Mouse (Mus musculus) myocyte (in vitro differentiated cells): ENCODE results near the gene Castor2.

ENCODE experiments used
- CEBPB ChIP-seq: IDR thresholded peaks from 2 replicates; pipeline ENCODE4 v1.6.1; 2011; ENCODE audit warnings: mild to moderate bottlenecking, moderate library complexity; ENCODE audit not compliant: poor library complexity, insufficient read depth, severe bottlenecking
- E2F4 ChIP-seq: IDR thresholded peaks from one replicate; pipeline ENCODE4 v1.6.1; 2011; ENCODE audit warnings: mild to moderate bottlenecking, control low read depth, moderate library complexity; ENCODE audit not compliant: insufficient read depth
- MAX ChIP-seq: IDR thresholded peaks from one replicate; pipeline ENCODE4 v1.6.1; 2011; ENCODE audit warnings: low read depth, mild to moderate bottlenecking, control low read depth
- MYOG ChIP-seq, 3 experiments: IDR thresholded peaks; one replicate each; pipeline ENCODE4 v1.6.1; 2011; ENCODE audit warnings: control low read depth in 2 of 3, low read depth in 2 of 3, mild to moderate bottlenecking in 2 of 3; ENCODE audit not compliant: insufficient read length in 2 of 3, control insufficient read depth in 1 of 3, insufficient read depth in 1 of 3
- POLR2A ChIP-seq: IDR thresholded peaks from one replicate; pipeline ENCODE4 v1.6.1; 2011; ENCODE audit warnings: low read depth, mild to moderate bottlenecking, control low read depth, moderate library complexity; ENCODE audit not compliant: insufficient read length
- POLR2AphosphoS2 ChIP-seq: IDR thresholded peaks from one replicate; pipeline ENCODE4 v1.6.1; 2011; ENCODE audit warnings: low read depth, control low read depth; ENCODE audit not compliant: insufficient read length
- TCF12 ChIP-seq: IDR thresholded peaks from one replicate; pipeline ENCODE4 v1.6.1; 2011; ENCODE audit warnings: mild to moderate bottlenecking, control low read depth; ENCODE audit not compliant: poor library complexity, insufficient read depth, severe bottlenecking
- TCF3 ChIP-seq: IDR thresholded peaks from one replicate; pipeline ENCODE4 v1.6.1; 2011; ENCODE audit warnings: low read depth, control low read depth; ENCODE audit not compliant: insufficient read length
- USF1 ChIP-seq: IDR thresholded peaks from one replicate; pipeline ENCODE4 v1.6.1; 2011; ENCODE audit warnings: low read depth, mild to moderate bottlenecking, control low read depth, moderate library complexity

GRCm38 (mm10) chr5:134074368-134074767 is 25.1 kb upstream of the Castor2 start:
- TF ChIP-seq POLR2AphosphoS2 (no peak), POLR2A (no peak), TCF12 (no peak), MYOG (IDR thresholded peaks at IDR 0.05; ENCODE audit: control insufficient read depth in 1 of 3, insufficient read depth in 1 of 3, insufficient read length in 2 of 3, low read depth in 2 of 3) (no peak), USF1 (no peak), MAX (no peak), TCF3 (no peak), CEBPB (no peak), E2F4 (no peak)
